Mouse (Mus musculus) heart, adult 9 months (tissue): Measurements from ENCODE around the gene Mcts2.
"Not testable (repeated sequence)": the region's sequence is repeated elsewhere in the genome, so short reads cannot be mapped to it uniquely, and the experiment has no call there.

Source experiments
- DNase-seq, 2 experiments: peaks; one replicate each; pipeline ENCODE4 v3.0.0; 2022; ENCODE audit warnings: low spot score in 2 of 2

The Mcts2 gene

DNA sequence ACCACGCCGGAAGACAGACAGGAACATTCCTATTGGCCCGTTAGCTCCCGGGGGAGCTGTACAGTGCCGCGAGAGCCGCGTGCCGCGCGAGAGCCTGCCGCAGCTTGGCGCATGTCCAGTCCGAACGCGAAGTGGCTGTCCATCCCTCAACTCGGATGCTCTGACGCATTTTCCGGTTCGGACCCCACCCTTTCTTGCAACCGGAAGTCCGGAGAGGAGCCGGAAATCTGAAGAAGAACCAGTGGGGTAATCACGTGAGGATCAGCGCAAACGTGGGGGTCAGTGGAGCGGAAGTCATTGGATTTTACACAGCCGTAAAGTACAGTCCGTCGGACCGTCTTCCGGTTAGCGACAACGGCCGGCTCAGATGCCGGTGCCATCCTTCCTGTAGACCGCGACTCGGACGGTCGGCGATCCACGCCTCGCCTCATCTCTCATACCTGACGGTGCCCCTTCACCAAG is at the start of gene Mcts2:
TSS of gene Mcts2 (plus strand) at position 230 of the 462 bp plus-strand sequence.
- DNase-seq: peak; percentile 92 to 97

GRCm38 (mm10) chr2:152637381-152637780 is 49.5 kb upstream of the Mcts2 start:
- DNase-seq: no peak

GRCm38 (mm10) chr2:152638865-152639264 is 48.0 kb upstream of the Mcts2 start:
- no peak for DNase-seq

- DNase-seq: peak; percentile 77 to 83
Measured at GRCm38 (mm10) chr2:152639406-152640113, 47.3 kb upstream of the Mcts2 start.

DNA sequence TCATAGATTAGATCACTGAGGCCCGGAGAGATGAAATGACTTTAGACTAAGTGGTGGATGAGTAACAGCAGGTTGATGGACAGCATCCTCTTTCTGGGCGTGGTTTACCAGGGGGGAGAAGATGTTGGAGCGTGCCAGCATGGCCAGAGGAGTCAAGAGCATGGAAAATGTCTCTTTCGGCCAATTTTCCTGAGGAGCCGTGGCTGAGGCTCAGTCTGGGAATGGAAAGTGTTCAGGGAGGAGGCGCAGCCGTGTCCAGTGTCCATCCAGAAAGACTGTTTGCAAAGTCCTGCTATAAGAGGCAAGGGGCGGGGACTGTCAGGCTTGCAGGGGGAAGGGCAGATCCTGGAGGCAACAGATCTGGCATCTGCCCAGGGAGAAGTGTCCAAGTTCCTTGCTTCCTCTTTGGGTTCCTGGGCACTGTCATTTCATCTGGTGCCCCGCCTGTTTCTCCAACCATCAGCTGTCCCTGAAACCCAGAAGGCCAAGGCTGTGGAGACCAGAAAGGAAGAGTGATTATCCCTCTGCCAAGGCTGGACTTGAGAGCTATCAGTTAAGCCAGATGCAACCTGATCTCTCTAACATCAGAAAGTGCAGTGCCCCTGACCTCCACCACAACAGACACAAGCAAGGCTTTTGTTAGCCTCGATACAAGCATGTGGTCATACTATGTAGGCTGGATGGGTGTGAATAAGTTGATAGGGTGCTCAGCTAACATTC is 33.8 kb upstream of the Mcts2 start:
- peak; percentile 73 to 74 for DNase-seq

DNA sequence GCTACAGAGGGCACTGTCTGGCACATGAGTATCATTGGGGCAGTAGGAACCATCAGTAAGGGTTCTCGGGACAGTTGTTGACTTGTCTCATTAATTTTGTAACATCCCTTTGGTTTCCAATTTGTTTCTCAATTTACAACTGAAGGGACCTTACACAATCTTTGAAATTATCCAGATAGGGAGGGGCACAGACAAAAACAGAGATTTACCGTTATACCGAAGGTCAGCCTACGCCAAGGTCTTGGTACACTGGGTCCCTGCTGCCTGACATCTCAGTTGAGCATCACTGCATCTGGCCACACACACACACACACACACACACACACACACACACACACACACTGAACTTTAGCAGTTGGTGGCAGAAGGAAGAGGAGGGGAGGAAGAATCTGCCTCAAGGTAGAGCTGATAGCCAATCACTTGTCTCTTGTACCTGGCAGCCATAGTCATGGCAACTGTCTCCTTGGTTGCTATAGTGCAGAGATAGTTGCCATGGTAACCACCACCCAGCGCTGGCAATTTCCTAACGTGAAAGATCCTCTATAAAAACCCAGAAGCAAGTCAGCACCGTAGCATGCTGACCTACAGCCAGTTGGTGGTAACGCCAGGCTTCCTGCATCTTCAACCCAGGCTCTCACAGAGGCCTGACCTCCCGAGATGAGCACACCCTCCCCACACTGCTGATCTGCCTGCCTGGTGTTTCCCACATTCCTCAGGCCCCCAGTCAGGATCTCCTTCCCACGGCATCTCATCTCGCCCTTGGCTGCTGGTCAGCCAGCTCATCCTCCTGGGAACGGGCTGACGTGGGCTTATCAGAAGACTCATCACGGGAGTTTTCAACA is 32.7 kb upstream of the Mcts2 start:
- peak; percentile 70 to 71 for DNase-seq

DNA sequence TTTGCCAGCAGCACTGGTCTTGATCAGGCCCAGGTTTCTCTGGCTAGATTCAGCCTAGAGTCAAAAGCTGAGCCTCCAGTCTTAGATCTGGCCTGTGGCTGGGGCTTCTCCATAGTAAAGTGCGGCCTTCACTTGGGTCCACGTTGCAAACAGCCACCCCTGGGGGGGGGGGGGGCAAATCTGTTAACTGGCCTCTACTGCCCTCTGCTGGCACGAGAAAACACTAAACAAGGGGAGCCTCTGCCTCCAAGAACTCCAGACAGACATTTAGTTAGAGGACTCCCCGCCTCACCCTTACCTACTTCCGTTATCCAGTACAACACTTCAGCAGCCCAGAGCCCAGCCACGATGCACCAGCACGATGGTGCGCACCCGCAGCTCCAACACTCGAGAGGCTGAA is 29.4 kb upstream of the Mcts2 start:
- no peak for DNase-seq

DNA sequence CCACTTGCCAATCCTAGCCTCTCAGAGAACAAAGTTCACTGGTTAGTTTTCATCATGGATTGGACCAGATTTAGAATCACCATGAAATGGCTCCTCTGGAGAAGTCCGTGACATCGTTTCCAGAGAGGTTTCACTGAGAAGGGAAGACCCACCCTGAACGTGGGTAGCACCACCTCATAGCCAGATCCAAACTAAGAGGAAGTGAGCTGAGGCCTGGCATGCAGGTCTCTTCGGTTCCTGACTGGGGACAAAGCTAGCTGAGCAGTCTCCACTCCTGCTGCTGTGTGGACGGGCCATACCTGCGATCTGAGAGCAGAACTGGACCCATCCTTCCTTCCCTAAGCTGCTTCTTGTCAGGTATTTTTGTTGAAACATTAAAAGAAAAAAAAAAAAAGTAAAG is 25.7 kb upstream of the Mcts2 start:
- no peak for DNase-seq

- DNase-seq: not testable (repeated sequence)
Measured at GRCm38 (mm10) chr2:152666191-152666590, 20.6 kb upstream of the Mcts2 start.

DNA sequence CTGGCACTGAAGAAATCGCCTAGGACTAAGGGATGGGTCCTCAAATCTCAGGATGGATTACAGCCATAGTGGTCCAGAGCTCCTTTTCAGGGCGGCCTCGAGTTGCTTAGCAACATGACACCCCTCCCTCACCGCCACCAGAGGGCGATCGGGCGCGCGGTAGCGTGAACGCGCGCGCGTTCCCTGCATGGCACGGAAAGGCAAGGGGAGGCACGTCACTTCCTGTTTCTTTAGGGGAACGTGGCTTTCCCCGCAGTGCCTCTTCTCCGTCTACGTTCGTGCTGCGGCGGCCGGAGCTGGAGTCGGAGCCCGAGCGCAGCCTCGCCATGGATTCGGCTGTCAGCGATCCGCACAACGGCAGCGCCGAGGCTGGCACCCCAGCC is 17.6 kb upstream of the Mcts2 start, which contains the start of gene H13:
TSS of gene H13 (plus strand) at position 206 of the 383 bp plus-strand sequence.
- DNase-seq: peak; percentile 92 to 95

GRCm38 (mm10) chr2:152669639-152670484 is 17.0 kb upstream of the Mcts2 start:
- DNase-seq: no peak

DNA sequence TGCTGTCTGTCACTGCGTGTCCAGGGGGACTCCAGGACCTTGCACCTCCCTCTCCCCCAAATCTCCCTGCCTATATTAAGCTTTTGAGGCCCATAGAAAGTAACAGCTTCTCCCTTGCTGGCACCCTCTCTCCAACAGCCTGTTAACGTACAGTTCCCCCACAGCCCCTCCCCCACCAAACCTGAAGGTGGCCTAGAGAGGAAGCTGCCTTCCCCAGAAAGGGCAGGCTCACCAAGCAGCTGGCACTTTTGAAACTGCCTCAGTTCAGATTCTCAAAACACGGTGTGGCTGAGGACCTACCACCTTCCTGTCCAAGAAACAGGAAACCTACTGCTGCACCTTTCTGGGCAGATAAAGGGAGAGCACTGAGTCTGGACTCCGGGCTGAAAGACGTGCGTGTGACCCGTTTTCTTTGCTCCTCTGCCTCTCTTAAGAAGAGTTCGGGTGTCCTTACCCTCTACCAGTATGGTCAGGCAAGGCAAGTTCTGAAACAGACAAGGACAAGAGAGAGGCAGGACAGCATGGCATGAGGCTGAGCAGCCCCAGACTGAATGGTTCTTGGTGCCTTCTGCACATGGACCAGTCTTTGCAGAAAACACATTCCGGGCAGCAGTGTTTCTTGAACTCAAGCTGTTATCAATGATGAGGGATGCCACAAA is 15.7 kb upstream of the Mcts2 start:
- DNase-seq: no peak

DNA sequence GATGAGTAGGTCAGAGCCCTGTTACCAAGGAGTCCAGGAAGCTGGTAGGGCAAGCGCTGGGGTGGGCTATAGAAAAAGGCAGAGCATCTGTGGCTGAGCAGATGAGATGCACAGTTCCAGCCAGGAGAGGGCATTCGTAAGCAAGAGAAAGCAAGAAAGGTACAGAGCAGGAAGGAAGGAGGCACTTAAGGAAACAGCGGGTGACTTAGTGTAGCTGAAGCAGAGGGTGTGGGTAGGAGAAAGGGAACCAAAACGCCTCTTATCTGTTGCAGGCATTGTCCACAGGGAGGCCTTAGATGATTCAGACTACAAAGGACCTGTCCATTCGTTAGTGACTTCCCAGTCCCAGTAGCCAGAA is 15.2 kb upstream of the Mcts2 start:
- DNase-seq: no peak

GRCm38 (mm10) chr2:152672166-152672565 is 14.7 kb upstream of the Mcts2 start:
- no peak for DNase-seq

GRCm38 (mm10) chr2:152674148-152674547 is 12.7 kb upstream of the Mcts2 start:
- no peak for DNase-seq

DNA sequence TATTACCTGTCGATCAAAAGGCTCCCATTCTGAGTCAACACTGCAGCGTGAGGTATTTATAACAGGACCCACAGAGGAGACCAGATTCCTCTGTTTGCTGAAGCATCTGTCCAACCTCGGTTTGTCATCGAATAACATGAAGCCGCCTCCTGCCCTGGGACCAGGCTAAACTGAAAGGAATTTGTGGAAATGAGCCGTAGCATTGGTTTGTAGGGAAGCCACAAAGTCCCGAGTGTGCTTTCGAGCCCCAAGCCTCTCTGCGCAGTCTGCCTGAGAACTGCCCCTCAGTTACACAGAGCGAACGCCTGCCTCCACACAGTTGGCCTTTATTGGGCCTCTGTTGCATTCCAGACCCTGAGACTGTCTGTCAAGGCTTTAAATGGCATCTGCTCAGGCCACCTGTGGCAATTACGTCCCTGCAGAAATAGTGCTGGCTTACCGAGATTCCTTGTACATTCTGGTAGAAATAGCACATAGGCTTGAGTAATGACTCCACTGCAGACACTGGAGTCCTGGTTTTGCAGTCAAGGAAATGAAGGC is 11.5 kb upstream of the Mcts2 start:
- no peak for DNase-seq

- no peak for DNase-seq
Measured at GRCm38 (mm10) chr2:152678302-152678701, 8.5 kb upstream of the Mcts2 start.

- no peak for DNase-seq
Measured at GRCm38 (mm10) chr2:152678925-152679324, 7.9 kb upstream of the Mcts2 start.

DNA sequence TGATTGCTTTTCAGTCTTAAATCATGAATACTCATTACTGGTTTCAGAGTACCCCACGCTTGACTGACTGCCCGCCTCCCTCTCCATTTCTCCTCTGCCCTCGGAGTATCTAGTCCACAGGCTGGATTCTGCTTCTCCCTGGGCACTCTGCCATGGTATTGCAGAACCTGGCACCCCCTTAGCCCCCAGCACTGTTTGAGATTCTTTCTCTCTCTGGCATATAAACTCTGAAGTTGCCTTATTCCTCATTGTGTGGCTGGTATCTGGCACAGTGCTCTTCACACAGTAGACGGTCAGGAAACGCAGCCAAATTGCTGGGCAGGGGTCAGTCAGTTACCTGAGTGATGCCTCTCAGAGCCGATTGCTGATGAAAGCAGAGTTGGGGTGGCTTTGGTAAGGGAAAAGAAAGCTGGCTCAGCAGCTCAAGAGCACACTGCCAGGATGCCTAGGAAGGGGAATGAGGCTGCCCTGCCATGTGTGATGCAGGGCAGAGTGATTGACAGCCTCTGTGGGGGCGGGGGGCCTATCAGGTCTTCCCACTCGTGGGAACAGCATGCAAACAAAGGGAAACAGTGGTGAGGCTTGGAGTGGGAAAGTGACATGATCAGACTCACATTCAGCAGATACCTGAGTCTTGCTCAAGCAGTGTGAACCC is 7.0 kb upstream of the Mcts2 start:
- no peak for DNase-seq

GRCm38 (mm10) chr2:152683086-152683485 is 3.7 kb upstream of the Mcts2 start:
- no peak for DNase-seq
